Mouse (Mus musculus) kidney, postnatal 0 days (tissue): Measurements from ENCODE around the gene Tenm4. TPM values are rescaled to one million over a fixed set of nuclear protein-coding genes. Genes with fewer than 3 reads are reported as not detected.

Experiments
- ATAC-seq: fragments of 200-750 bp; cut with Nextera tagmentation; replicated peaks from 2 replicates; pipeline ENCODE4 v1.8.0; 2017; ENCODE audit warnings: low read depth, moderate number of reproducible peaks, moderate TSS enrichment, moderate library complexity; ENCODE audit not compliant: low FRiP score
- DNase-seq: peaks from one replicate; pipeline ENCODE4 v3.0.0-alpha.2; 2016; ENCODE audit warnings: low spot score
- H3K27ac ChIP-seq: fragments of 300-500 bp; sonication (generic); 2 replicates; pipeline ENCODE4 v1.5.1; 2014; ENCODE audit warnings: mild to moderate bottlenecking
- H3K27me3 ChIP-seq: fragments of 300-500 bp; sonication (generic); 2 replicates; pipeline ENCODE4 v1.6.1; 2014; ENCODE audit warnings: low read length, mixed read lengths; ENCODE audit not compliant: insufficient read depth
- H3K36me3 ChIP-seq: fragments of 300-500 bp; sonication (generic); 2 replicates; pipeline ENCODE4 v1.6.1; 2014; ENCODE audit warnings: low read length, mixed read lengths; ENCODE audit not compliant: insufficient read depth
- H3K4me1 ChIP-seq: fragments of 300-500 bp; sonication (generic); replicated peaks from 2 replicates; pipeline ENCODE4 v1.6.1; 2014; ENCODE audit warnings: antibody characterized with exemption, low read length, mixed read lengths; ENCODE audit not compliant: insufficient read depth
- H3K4me2 ChIP-seq: fragments of 300-500 bp; sonication (generic); 2 replicates; pipeline ENCODE4 v1.6.1; 2014; ENCODE audit warnings: mild to moderate bottlenecking, low read length, moderate library complexity, mixed read lengths
- H3K4me3 ChIP-seq: fragments of 300-500 bp; sonication (generic); replicated peaks from 2 replicates; pipeline ENCODE4 v1.5.1; 2014; ENCODE audit warnings: low read depth, low read length
- H3K9ac ChIP-seq: fragments of 300-500 bp; sonication (generic); 2 replicates; pipeline ENCODE4 v1.6.1; 2014; ENCODE audit warnings: low read depth, low read length
- H3K9me3 ChIP-seq: fragments of 300-500 bp; sonication (generic); replicated peaks from 2 replicates; pipeline ENCODE4 v1.6.1; 2016; ENCODE audit warnings: low read length, inconsistent platforms, mixed read lengths
- CTCF ChIP-seq: IDR thresholded peaks from 2 replicates; pipeline ENCODE4 v1.5.1; 2016; ENCODE audit warnings: antibody characterized with exemption, low read depth, mild to moderate bottlenecking, moderate library complexity
- WGBS: fragments of 180-500 bp; shearing (Covaris S2); extraction: QIAGEN DNeasy Blood & Tissue Kit; methylation state at CpG from one replicate; pipeline ENCODE4 v1.1.7; 2014; 5-methylcytosine and 5-hydroxymethylcytosine counted together
- polyA plus RNA-seq: library from polyadenylated mRNA; unstranded; fragments of >200 nt; fragmentation: Nextera tagmentation; extraction: Ambion mirVana; gene quantifications from 2 replicates; pipeline ENCODE4 v1.2.1, GENCODE M21; 2015

Tenm4 gene
- polyA plus RNA-seq, 1 experiment from 2014 or later = 22.6 TPM

DNA sequence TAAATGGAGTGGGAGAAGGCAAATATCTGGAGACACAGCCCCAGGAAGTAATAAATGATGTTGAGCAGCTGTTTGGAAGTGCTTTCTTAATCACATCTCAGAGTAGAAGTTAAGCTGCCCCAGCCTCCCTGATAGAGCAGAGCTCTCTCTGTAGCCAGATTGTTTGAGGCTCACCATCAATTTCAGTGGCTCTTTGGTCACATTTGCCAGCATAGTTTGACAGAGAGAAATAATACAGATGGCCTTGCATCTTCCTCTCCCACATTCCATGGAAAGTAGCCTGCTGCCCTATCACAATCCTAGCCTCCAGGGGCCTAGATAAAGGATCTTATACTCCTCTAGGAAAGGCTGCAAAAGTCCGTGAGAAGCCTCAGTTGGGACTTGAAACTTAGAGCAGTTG lies 462.0 kb downstream of the Tenm4 start:
- H3K27ac ChIP-seq = peak overlapping the region; percentile 72
- peak; percentile 86 for DNase-seq
- ATAC-seq = no peak
- no peak overlapping the region for H3K4me3 ChIP-seq
- no peaks in the 10 kb centered on the region for H3K36me3 ChIP-seq
- H3K4me1 ChIP-seq = no peaks in the 10 kb centered on the region
- no peak overlapping the region for H3K4me2 ChIP-seq
- WGBS = 53% methylated on average over 1 of the region's 1 CpGs
- H3K9ac ChIP-seq = no peak overlapping the region
- H3K27me3 ChIP-seq = no peaks in the 10 kb centered on the region
- H3K9me3 ChIP-seq = no peaks in the 10 kb centered on the region
- TF ChIP-seq CTCF = no peak

GRCm38 (mm10) chr7:96635830-96636440 lies 464.9 kb downstream of the Tenm4 start:
- no peak overlapping the region for H3K4me3 ChIP-seq
- ATAC-seq (peak; percentile 81), DNase-seq (peak; percentile 88)
- no peak overlapping the region for H3K9ac ChIP-seq
- 20% methylated on average over 7 of the region's 7 CpGs for WGBS
- no peaks in the 10 kb centered on the region for H3K36me3 ChIP-seq
- H3K4me1 ChIP-seq = no peaks in the 10 kb centered on the region
- H3K27me3 ChIP-seq = no peaks in the 10 kb centered on the region
- H3K4me2 ChIP-seq = no peak overlapping the region
- no peak for TF ChIP-seq CTCF
- no peak overlapping the region for H3K27ac ChIP-seq
- no peaks in the 10 kb centered on the region for H3K9me3 ChIP-seq

GRCm38 (mm10) chr7:96643461-96644204 lies 472.6 kb downstream of the Tenm4 start:
- peak overlapping the region; percentile 56 for H3K4me2 ChIP-seq
- no peak overlapping the region for H3K27ac ChIP-seq
- no peaks in the 10 kb centered on the region for H3K9me3 ChIP-seq
- no peaks in the 10 kb centered on the region for H3K36me3 ChIP-seq
- peaks cover 10% of the 10 kb centered on the region; the same call in 1 of the 2 replicates for H3K4me1 ChIP-seq
- DNase-seq (peak; percentile 88), ATAC-seq (peak; percentile 83)
- H3K27me3 ChIP-seq = no peaks in the 10 kb centered on the region
- 2% methylated on average over 26 of the region's 27 CpGs for WGBS
- H3K9ac ChIP-seq = no peak overlapping the region
- H3K4me3 ChIP-seq = peak overlapping the region; percentile 26; the same call in 1 of the 2 replicates
- TF ChIP-seq CTCF = no peak

- H3K4me3 ChIP-seq = peak overlapping the region; percentile 26; the same call in 1 of the 2 replicates
- DNase-seq (no peak), ATAC-seq (peak; percentile 42)
- peak overlapping the region; percentile 56 for H3K4me2 ChIP-seq
- H3K9ac ChIP-seq = no peak overlapping the region
- 16% methylated on average over 7 of the region's 7 CpGs for WGBS
- TF ChIP-seq CTCF = no peak
- no peaks in the 10 kb centered on the region for H3K36me3 ChIP-seq
- peaks cover 10% of the 10 kb centered on the region; the same call in 1 of the 2 replicates for H3K4me1 ChIP-seq
- no peaks in the 10 kb centered on the region for H3K27me3 ChIP-seq
- H3K27ac ChIP-seq = no peak overlapping the region
- no peaks in the 10 kb centered on the region for H3K9me3 ChIP-seq
Observed at GRCm38 (mm10) chr7:96644205-96644531, 473.1 kb downstream of the Tenm4 start.

DNA sequence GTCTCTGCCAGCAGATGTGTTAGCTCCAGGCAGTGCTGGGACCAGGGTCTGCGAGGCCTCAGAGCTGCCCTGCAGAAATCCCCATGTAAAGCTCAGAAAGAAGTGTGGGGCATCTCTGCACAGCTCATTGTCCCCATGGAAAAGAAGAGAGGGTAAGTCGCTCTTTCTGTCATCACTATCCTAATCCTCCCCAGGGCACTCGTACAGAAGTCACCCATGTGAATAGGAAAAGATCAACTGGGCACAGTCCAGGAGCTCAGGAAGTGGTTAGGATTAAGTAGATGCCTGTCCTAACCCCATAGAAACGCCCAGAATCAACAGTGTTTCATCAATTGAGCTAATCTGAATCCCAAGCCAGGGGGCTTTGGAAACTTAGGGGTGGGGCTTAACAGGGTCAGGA lies 476.6 kb downstream of the Tenm4 start:
- no peak overlapping the region for H3K4me3 ChIP-seq
- no peak for TF ChIP-seq CTCF
- H3K9me3 ChIP-seq = no peaks in the 10 kb centered on the region
- DNase-seq (no peak), ATAC-seq (no peak)
- H3K27me3 ChIP-seq = no peaks in the 10 kb centered on the region
- peaks cover 26% of the 10 kb centered on the region for H3K4me1 ChIP-seq
- H3K27ac ChIP-seq = no peak overlapping the region
- H3K4me2 ChIP-seq = no peak overlapping the region
- no peak overlapping the region for H3K9ac ChIP-seq
- H3K36me3 ChIP-seq = no peaks in the 10 kb centered on the region
- 33% methylated on average over 4 of the region's 4 CpGs for WGBS

- H3K27ac ChIP-seq = no peak overlapping the region
- peaks cover 27% of the 10 kb centered on the region for H3K4me1 ChIP-seq
- ATAC-seq (no peak), DNase-seq (no peak)
- no peak overlapping the region for H3K4me2 ChIP-seq
- no peak for TF ChIP-seq CTCF
- H3K9me3 ChIP-seq = no peaks in the 10 kb centered on the region
- 48% methylated on average over 2 of the region's 2 CpGs for WGBS
- H3K36me3 ChIP-seq = no peaks in the 10 kb centered on the region
- H3K27me3 ChIP-seq = no peaks in the 10 kb centered on the region
- no peak overlapping the region for H3K4me3 ChIP-seq
- no peak overlapping the region for H3K9ac ChIP-seq
Observed at GRCm38 (mm10) chr7:96648606-96649005, 477.6 kb downstream of the Tenm4 start.
